Mouse (Mus musculus) CH12.LX (cell line): ENCODE results near the gene Zswim3. TPM values are rescaled to one million over a fixed set of nuclear protein-coding genes. Genes with fewer than 3 reads are reported as not detected.

Source experiments
- DNase-seq: peaks from one replicate; pipeline ENCODE4 v3.0.0-alpha.2; 2013; ENCODE audit errors: extremely low read depth
- H3K27ac ChIP-seq: 2 replicates; pipeline ENCODE4 v1.5.1; 2012; ENCODE audit warnings: low read depth, mild to moderate bottlenecking, control low read depth, moderate library complexity; ENCODE audit not compliant: insufficient read depth
- H3K27me3 ChIP-seq: replicated peaks from 2 replicates; pipeline ENCODE3; 2012; ENCODE audit warnings: inconsistent platforms
- H3K36me3 ChIP-seq, 2 experiments: replicated peaks in 1 of 2; 2 replicates each; pipeline versions ENCODE3 to v1.6.1; 2012; ENCODE audit warnings: inconsistent platforms in 1 of 2, low read length in 1 of 2, mild to moderate bottlenecking in 1 of 2, mixed read lengths in 1 of 2, moderate library complexity in 1 of 2; ENCODE audit not compliant: control insufficient read depth in 1 of 2, insufficient read depth in 1 of 2
- H3K4me1 ChIP-seq, 2 experiments: 2 replicates each; pipeline ENCODE4 v1.6.1; 2012; ENCODE audit warnings: inconsistent platforms in 1 of 2, moderate library complexity in 1 of 2; ENCODE audit not compliant: insufficient read depth in 2 of 2, control insufficient read depth in 1 of 2
- H3K4me2 ChIP-seq: 2 replicates; pipeline ENCODE4 v1.6.1; 2012; ENCODE audit warnings: low read depth, mild to moderate bottlenecking, control low read depth; ENCODE audit not compliant: poor library complexity, insufficient read depth, severe bottlenecking
- H3K4me3 ChIP-seq, 3 experiments: fragments of 150-350 bp in 1 of 3; sonication (generic) in 1 of 3; replicated peaks in 1 of 3; 2 replicates each; pipeline versions ENCODE3 to v1.5.1; 2011 to 2012; ENCODE audit warnings: low read depth in 2 of 3, low read length in 2 of 3, mild to moderate bottlenecking in 2 of 3, moderate library complexity in 2 of 3, control low read depth in 1 of 3, improper control_type of control experiment in 1 of 3, inconsistent platforms in 1 of 3, mixed read lengths in 1 of 3; ENCODE audit not compliant: poor library complexity in 1 of 3
- H3K79me2 ChIP-seq: replicated peaks from 2 replicates; pipeline ENCODE4 v1.6.1; 2012; ENCODE audit warnings: mild to moderate bottlenecking, moderate library complexity; ENCODE audit not compliant: control insufficient read depth, poor library complexity, insufficient read depth, severe bottlenecking; ENCODE audit errors: extremely low read depth
- H3K9ac ChIP-seq: 2 replicates; pipeline ENCODE4 v1.6.1; 2012; ENCODE audit warnings: low read depth, mild to moderate bottlenecking, control low read depth, moderate library complexity; ENCODE audit not compliant: insufficient read depth
- H3K9me3 ChIP-seq: replicated peaks from 2 replicates; pipeline ENCODE3; 2012; ENCODE audit warnings: low read length, inconsistent platforms, mixed read lengths
- BHLHE40 ChIP-seq: IDR thresholded peaks from 2 replicates; pipeline ENCODE4 v1.6.1; 2011; ENCODE audit warnings: mild to moderate bottlenecking, low read depth, low read length, improper control_type of control experiment
- CHD1 ChIP-seq: IDR thresholded peaks from 2 replicates; pipeline ENCODE4 v1.6.1; 2012; ENCODE audit warnings: low read depth, low read length, improper control_type of control experiment, inconsistent platforms
- CTCF ChIP-seq, 2 experiments: IDR thresholded peaks in 1 of 2; conservative IDR thresholded peaks in 1 of 2; 2 replicates each; pipeline ENCODE4 v1.5.1; 2011 to 2012; ENCODE audit warnings: low read depth in 2 of 2, low read length in 2 of 2, improper control_type of control experiment in 1 of 2, inconsistent platforms in 1 of 2, mild to moderate bottlenecking in 1 of 2, moderate library complexity in 1 of 2
- E2F4 ChIP-seq: IDR thresholded peaks from 2 replicates; pipeline ENCODE4 v1.6.1; 2011; ENCODE audit warnings: low read depth, low read length, improper control_type of control experiment; ENCODE audit not compliant: insufficient replicate concordance
- GABPA ChIP-seq: IDR thresholded peaks from 2 replicates; pipeline ENCODE4 v1.6.1; 2012; ENCODE audit warnings: low read depth, low read length, improper control_type of control experiment, inconsistent platforms; ENCODE audit not compliant: insufficient replicate concordance
- HCFC1 ChIP-seq: IDR thresholded peaks from 2 replicates; pipeline ENCODE4 v1.6.1; 2012; ENCODE audit warnings: low read depth, mild to moderate bottlenecking, inconsistent platforms, low read length, improper control_type of control experiment
- IRF4 ChIP-seq: IDR thresholded peaks from 2 replicates; pipeline ENCODE4 v1.6.1; 2014; ENCODE audit warnings: low read depth, mild to moderate bottlenecking, inconsistent platforms, low read length, improper control_type of control experiment
- JUN ChIP-seq: IDR thresholded peaks from 2 replicates; pipeline ENCODE4 v1.6.1; 2011; ENCODE audit warnings: low read depth, mild to moderate bottlenecking, low read length, improper control_type of control experiment, moderate library complexity; ENCODE audit not compliant: insufficient read depth
- JUND ChIP-seq: conservative IDR thresholded peaks from 2 replicates; pipeline ENCODE4 v1.6.1; 2011; ENCODE audit warnings: low read depth, low read length, improper control_type of control experiment
- KAT2A ChIP-seq: IDR thresholded peaks from 2 replicates; pipeline ENCODE4 v1.6.1; 2012; ENCODE audit warnings: low read length, improper control_type of control experiment, inconsistent platforms; ENCODE audit not compliant: insufficient replicate concordance
- MAZ ChIP-seq: IDR thresholded peaks from 2 replicates; pipeline ENCODE4 v1.6.1; 2012; ENCODE audit warnings: low read depth, mild to moderate bottlenecking, inconsistent platforms, low read length, improper control_type of control experiment, moderate library complexity
- MEF2A ChIP-seq: IDR thresholded peaks from 2 replicates; pipeline ENCODE4 v1.6.1; 2014; ENCODE audit warnings: low read depth, mild to moderate bottlenecking, inconsistent platforms, low read length, improper control_type of control experiment, borderline replicate concordance
- MXI1 ChIP-seq: IDR thresholded peaks from 2 replicates; pipeline ENCODE4 v1.6.1; 2011; ENCODE audit warnings: mild to moderate bottlenecking, low read depth, low read length, improper control_type of control experiment
- NRF1 ChIP-seq: IDR thresholded peaks from 2 replicates; pipeline ENCODE4 v1.6.1; 2014; ENCODE audit warnings: low read depth, mild to moderate bottlenecking, inconsistent platforms, low read length, improper control_type of control experiment, moderate library complexity
- PAX5 ChIP-seq: IDR thresholded peaks from 2 replicates; pipeline ENCODE4 v1.6.1; 2012; ENCODE audit warnings: low read length, inconsistent platforms, mixed read lengths
- POLR2A ChIP-seq: IDR thresholded peaks from 2 replicates; pipeline ENCODE4 v1.6.1; 2011; ENCODE audit warnings: low read depth, mild to moderate bottlenecking, improper control_type of control experiment, low read length
- POLR2AphosphoS2 ChIP-seq: IDR thresholded peaks from 2 replicates; pipeline ENCODE4 v1.6.1; 2011; ENCODE audit warnings: low read depth, low read length, improper control_type of control experiment
- RAD21 ChIP-seq: IDR thresholded peaks from 2 replicates; pipeline ENCODE4 v1.6.1; 2011; ENCODE audit warnings: low read depth, mild to moderate bottlenecking, low read length, improper control_type of control experiment, moderate library complexity
- RCOR1 ChIP-seq: conservative IDR thresholded peaks from 2 replicates; pipeline ENCODE4 v1.6.1; 2012; ENCODE audit warnings: low read depth, mild to moderate bottlenecking, inconsistent platforms, low read length, improper control_type of control experiment
- TBP ChIP-seq: conservative IDR thresholded peaks from 2 replicates; pipeline ENCODE4 v1.6.1; 2011; ENCODE audit warnings: low read depth, low read length, improper control_type of control experiment
- TCF12 ChIP-seq: IDR thresholded peaks from 2 replicates; pipeline ENCODE4 v1.6.1; 2014; ENCODE audit warnings: low read depth, mild to moderate bottlenecking, inconsistent platforms, low read length, improper control_type of control experiment
- UBTF ChIP-seq: IDR thresholded peaks from 2 replicates; pipeline ENCODE4 v1.6.1; 2012; ENCODE audit warnings: low read depth, mild to moderate bottlenecking, inconsistent platforms, low read length, improper control_type of control experiment, moderate library complexity
- USF1 ChIP-seq: IDR thresholded peaks from 2 replicates; pipeline ENCODE4 v1.6.1; 2014; ENCODE audit warnings: low read depth, mild to moderate bottlenecking, inconsistent platforms, low read length, improper control_type of control experiment
- ZC3H11A ChIP-seq: IDR thresholded peaks from 2 replicates; pipeline ENCODE4 v1.6.1; 2012; ENCODE audit warnings: low read depth, mild to moderate bottlenecking, inconsistent platforms, low read length, improper control_type of control experiment
- ZKSCAN1 ChIP-seq: IDR thresholded peaks from 2 replicates; pipeline ENCODE4 v1.6.1; 2012; ENCODE audit warnings: low read depth, inconsistent platforms, low read length, improper control_type of control experiment, borderline replicate concordance
- dilution Hi-C: fragments of 300-500 bp; cut with MboI; formaldehyde crosslinking; loops from 2 replicates; pipeline ENCODE4 v1.14.3; 2020; ENCODE audit warnings: low sequenced_read_pairs; ENCODE audit not compliant: extremely low pct_unique_long_range_greater_than_20kb, extremely low pct_ligation_motif_present
- in situ Hi-C: fragments of 300-500 bp; cut with MboI; formaldehyde crosslinking; loops from 3 replicates; pipeline ENCODE4 v1.14.3; 2019; ENCODE audit warnings: low sequenced_read_pairs, low pct_ligation_motif_present, low pct_unique_long_range_greater_than_20kb, mixed read lengths
- polyA plus RNA-seq: library from polyadenylated mRNA; unstranded; fragments of >175 nt; gene quantifications from 2 replicates; pipeline ENCODE4 v1.2.1, GENCODE M21; 2012; ENCODE audit warnings: low read depth; ENCODE audit not compliant: insufficient read length
- total RNA-seq, 2 experiments: library from RNA; depleted of rRNA; stranded (reverse); fragments of 300-350 nt in 1 of 2; fragments of >200 nt in 1 of 2; gene quantifications; 2 replicates each; pipeline ENCODE4 v1.2.3; 2012 to 2014

Zswim3 gene
- total and polyA plus RNA-seq, 3 experiments: 2.3 to 3.5 (median 2.5) TPM

- Histone ChIP-seq H3K4me1 (no peaks in the 10 kb centered on the region), H3K4me3 (no peak overlapping the region), H3K27ac (no peak overlapping the region), H3K36me3 (peaks cover 86 to 99% of the 10 kb centered on the region in 2 experiments), H3K4me2 (no peak overlapping the region), H3K27me3 (no peaks in the 10 kb centered on the region), H3K79me2 (no peaks in the 10 kb centered on the region), H3K9me3 (no peaks in the 10 kb centered on the region)
- in situ Hi-C loops: no loop called here
- no peak for DNase-seq
- no peak for TF ChIP-seq GABPA
- TF ChIP-seq CTCF (conservative IDR thresholded peaks at IDR 0.05 in 1 of 2, IDR thresholded peaks at IDR 0.05 in 1 of 2; ENCODE audit: low read depth in 2 of 2, low read length in 2 of 2): no peak
- TF ChIP-seq MXI1: no peak
- no peak for TF ChIP-seq JUND
- TF ChIP-seq HCFC1: no peak
- no peak for TF ChIP-seq PAX5
- no peak for TF ChIP-seq MAZ
- TF ChIP-seq JUN: no peak
- TF ChIP-seq KAT2A: no peak
- no peak for TF ChIP-seq RAD21
- TF ChIP-seq, all 38 proteins: peak for 0
- dilution Hi-C loops: no loop called here
- H3K9ac ChIP-seq: no peak overlapping the region
Observed at GRCm38 (mm10) chr2:164757841-164758240, 47.1 kb upstream of the Zswim3 start.

- Histone ChIP-seq H3K36me3 (peaks cover 92 to 99% of the 10 kb centered on the region in 2 experiments), H3K27me3 (no peaks in the 10 kb centered on the region), H3K4me3 (no peak overlapping the region), H3K9me3 (no peaks in the 10 kb centered on the region), H3K9ac (no peak overlapping the region), H3K4me2 (no peak overlapping the region), H3K79me2 (no peaks in the 10 kb centered on the region), H3K4me1 (peaks cover 0 to 8% of the 10 kb centered on the region in 2 experiments; a peak in 2 of 4 replicates)
- no peak for DNase-seq
- in situ Hi-C loops (no loop called here), dilution Hi-C loops (no loop called here)
- no peak for TF ChIP-seq TCF12
- TF ChIP-seq RCOR1: no peak
- TF ChIP-seq, all 38 proteins: peak for 0
- H3K27ac ChIP-seq: no peak overlapping the region
Observed at GRCm38 (mm10) chr2:164758692-164759091, 46.2 kb upstream of the Zswim3 start.

- Histone ChIP-seq H3K36me3 (peaks cover 83 to 94% of the 10 kb centered on the region in 2 experiments), H3K9ac (no peak overlapping the region), H3K27me3 (no peaks in the 10 kb centered on the region), H3K4me2 (no peak overlapping the region), H3K9me3 (no peaks in the 10 kb centered on the region), H3K79me2 (no peaks in the 10 kb centered on the region), H3K4me3 (no peak overlapping the region), H3K27ac (no peak overlapping the region), H3K4me1 (peaks cover 0 to 18% of the 10 kb centered on the region in 2 experiments; a peak in 3 of 4 replicates)
- in situ Hi-C loops: no loop called here
- dilution Hi-C loops: no loop called here
- no peak for DNase-seq
- TF ChIP-seq JUN (no peak), BHLHE40 (no peak), NRF1 (no peak), E2F4 (no peak), ZC3H11A (no peak), GABPA (no peak), TBP (no peak), UBTF (no peak), USF1 (no peak), PAX5 (no peak), ZKSCAN1 (no peak), POLR2AphosphoS2 (no peak), MEF2A (no peak), IRF4 (no peak), CHD1 (no peak), POLR2A (no peak), RCOR1 (no peak)
Observed at GRCm38 (mm10) chr2:164760059-164760833, 44.7 kb upstream of the Zswim3 start.
